Mouse (Mus musculus): ENCODE measurements at regions not wholly inside any gene's neighbourhood (a gene's known extent, or its start where the extent isn't known, plus 50 kb on each side); places are given as distances from the start of the nearest gene placed in this dataset.

DNA sequence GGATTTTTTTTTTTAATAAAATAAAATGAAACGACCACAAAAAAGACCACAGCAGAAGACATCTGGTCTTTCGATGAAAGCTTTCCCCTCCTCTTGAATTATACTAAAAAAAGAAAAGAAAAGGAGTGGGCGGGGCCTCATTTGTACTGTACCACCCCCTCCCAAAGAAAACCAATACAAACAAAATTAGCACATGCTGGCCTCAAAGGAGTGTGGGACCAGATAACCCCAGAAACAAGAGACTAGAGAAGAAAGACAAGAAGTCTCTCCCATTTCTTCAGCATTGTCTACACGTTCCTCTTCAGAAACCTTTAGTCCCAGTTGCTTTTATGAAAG, 174.5 kb upstream of the Lpp start:
- TF ChIP-seq CTCF (IDR thresholded peaks at IDR 0.05; ENCODE audit: low read depth) = no peak
- no peak for TF ChIP-seq EP300 (optimal IDR thresholded peaks at IDR 0.05)

Measured in stomach, postnatal 0 days (tissue).